In the genomic region with DNA sequence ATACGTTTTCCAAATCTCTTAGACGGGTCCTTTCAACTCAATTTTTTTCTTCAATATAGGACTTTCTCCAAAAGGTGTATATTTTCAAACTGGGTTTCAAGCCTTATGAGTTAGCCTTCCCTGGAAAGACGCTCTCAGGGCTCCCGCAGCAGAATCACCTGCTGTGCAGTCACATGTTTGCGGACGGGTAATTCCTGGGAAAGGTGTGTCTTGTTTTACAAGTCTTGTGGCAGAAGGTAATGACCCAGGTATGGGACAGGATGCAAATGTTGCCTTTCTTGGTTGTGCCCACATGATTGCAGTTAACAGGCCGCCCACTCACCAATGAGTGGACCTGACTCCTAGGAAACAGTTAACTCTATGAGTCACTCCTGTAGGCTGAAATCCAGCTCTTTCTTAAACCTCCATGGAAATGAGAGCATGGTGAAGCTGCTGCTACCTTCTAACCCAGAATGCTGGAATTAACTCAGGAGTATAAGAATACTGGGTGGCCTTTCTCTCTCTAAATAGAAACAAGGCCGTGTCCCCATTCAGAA, we compare ENCODE assay signal across 19 mouse cellular contexts.
DNase-seq lines count a peak whose midpoint lies in the region; ATAC-seq and TF ChIP-seq lines count a peak whose summit lies in the region.
"Had no signal": no experiment of that assay in that cellular context is flagged by ENCODE, and none has a peak within 500 bp of the region (broad histone marks: within the 10 kb centered on the region; RNA-seq: fewer than 3 reads in every experiment).

No protein-coding gene starts in this region.

- H3K27ac ChIP-seq in lung, postnatal 0 days (ENCODE audit: low read length) = no peak overlapping the region
- H3K27ac ChIP-seq: embryonic facial prominence, embryonic 15.5 days; heart, embryonic 15.5 days; midbrain, embryonic 13.5 days had no signal

- no peak overlapping the region for H3K4me2 ChIP-seq in lung, postnatal 0 days (replicated peaks; ENCODE audit: low read depth, low read length)
- H3K4me2 ChIP-seq: embryonic facial prominence, embryonic 15.5 days; heart, embryonic 15.5 days; midbrain, embryonic 13.5 days had no signal

- H3K27me3 ChIP-seq in lung, postnatal 0 days (replicated peaks; ENCODE audit: insufficient read depth, low read length) = no peaks in the 10 kb centered on the region
- H3K27me3 ChIP-seq: CH12.LX; embryonic facial prominence, embryonic 15.5 days; heart, embryonic 15.5 days; midbrain, embryonic 13.5 days had no signal

- H3K4me3 ChIP-seq in lung, postnatal 0 days (ENCODE audit: low read depth, low read length) = no peak overlapping the region
- no peak overlapping the region for H3K4me3 ChIP-seq in lung, adult 2 months (replicated peaks; ENCODE audit: extremely low read depth, low read depth, low read length)
- H3K4me3 ChIP-seq: embryonic facial prominence, embryonic 15.5 days; heart, embryonic 15.5 days; midbrain, embryonic 13.5 days had no signal

- no peaks in the 10 kb centered on the region for H3K4me1 ChIP-seq in lung, postnatal 0 days (ENCODE audit: insufficient read depth, low read depth, low read length)
- H3K4me1 ChIP-seq in lung, adult 2 months (ENCODE audit: control insufficient read depth, insufficient read depth, low read length) = peaks cover 2% of the 10 kb centered on the region; the same call in 1 of the 2 replicates

- no peaks in the 10 kb centered on the region for H3K36me3 ChIP-seq in lung, postnatal 0 days (ENCODE audit: insufficient read depth, low read length)
- H3K36me3 ChIP-seq: embryonic facial prominence, embryonic 15.5 days; heart, embryonic 15.5 days; midbrain, embryonic 13.5 days had no signal

- no peak overlapping the region for H3K9ac ChIP-seq in lung, postnatal 0 days (replicated peaks; ENCODE audit: low read depth)
- H3K9ac ChIP-seq: embryonic facial prominence, embryonic 15.5 days; heart, embryonic 15.5 days; liver, postnatal 0 days; midbrain, embryonic 13.5 days had no signal

- TF ChIP-seq EP300 in lung, postnatal 0 days (IDR thresholded peaks at IDR 0.05) = no peak

- WGBS in lung, postnatal 0 days = 80% methylated on average over 8 of the region's 8 CpGs
- 85% methylated on average over 8 of the region's 8 CpGs for WGBS in lung, adult 2 months
- WGBS in large intestine, adult 2 months = 37% methylated on average over 8 of the region's 8 CpGs

- H3K9me3 ChIP-seq in lung, postnatal 0 days (ENCODE audit: low read length) = no peaks in the 10 kb centered on the region
- H3K9me3 ChIP-seq: embryonic facial prominence, embryonic 15.5 days; heart, embryonic 15.5 days; midbrain, embryonic 13.5 days had no signal

- TF ChIP-seq POLR2A in lung, adult 2 months (IDR thresholded peaks at IDR 0.05; ENCODE audit: borderline replicate concordance, extremely low read depth, low read depth, low read length) = no peak

- no peak for ATAC-seq in lung, postnatal 0 days
- ATAC-seq: liver, postnatal 0 days; midbrain, embryonic 13.5 days had no signal

- peak; percentile 11 for DNase-seq in lung, postnatal 0 days (ENCODE audit: low spot score)
- DNase-seq in lung, adult 2 months = no peak
- DNase-seq in ES-CJ7 (ENCODE audit: low read depth, low spot score) = peak; percentile 28
- peak; percentile 60 for DNase-seq in ZHBTc4 (ENCODE audit: low read depth, low spot score)
- peak; percentile 85 for DNase-seq in large intestine, adult 2 months (ENCODE audit: low read depth, low spot score)
- DNase-seq in spleen, adult 12 weeks (ENCODE audit: low spot score) = no peak
- no peak for DNase-seq in neural tube, embryonic 10.5 days (ENCODE audit: extremely low spot score, low spot score)
- DNase-seq: adrenal gland, adult 2 months; cerebellum, adult 11 months; cerebellum, postnatal 14 days; embryo, embryonic 11 days; heart, adult 18-20 months; liver; liver, postnatal 0 days; thymus, postnatal 4 days had no signal

- no peak for TF ChIP-seq CTCF in lung, postnatal 0 days (IDR thresholded peaks at IDR 0.05)
- TF ChIP-seq CTCF in lung, adult 2 months (IDR thresholded peaks at IDR 0.05; ENCODE audit: insufficient read depth, low read length) = no peak

Comparison
In these comparisons a context has a peak if more than half of its experiments do, and no peak if none do; other contexts are left out.
1. DNase-seq: peak in lung, postnatal 0 days (single experiment), ES-CJ7 (single experiment), ZHBTc4 (single experiment) and large intestine, adult 2 months (single experiment); none in lung, adult 2 months (single experiment), spleen, adult 12 weeks (single experiment) and neural tube, embryonic 10.5 days (single experiment).